Mouse (Mus musculus): Measurements from ENCODE around the gene Gnptab. TPM values are rescaled to one million over a fixed set of nuclear protein-coding genes. Genes with fewer than 3 reads are reported as not detected.

Gnptab gene
- polyA plus RNA-seq, 1 experiment = 41.1 TPM

- H3K27ac ChIP-seq (ENCODE audit: insufficient read depth, low read length) = no peak overlapping the region
- no peak overlapping the region for H3K4me3 ChIP-seq (ENCODE audit: insufficient read depth, low read length)
- H3K4me1 ChIP-seq (ENCODE audit: control insufficient read depth, insufficient read depth, low read length) = peaks cover 8% of the 10 kb centered on the region
- TF ChIP-seq CTCF (IDR thresholded peaks at IDR 0.05; ENCODE audit: extremely low read depth, insufficient read depth, low read length) = no peak
- TF ChIP-seq POLR2A (IDR thresholded peaks at IDR 0.05; ENCODE audit: extremely low read depth, insufficient read depth, low read length) = no peak
Observed at GRCm38 (mm10) chr10:88491632-88492031, 112.7 kb downstream of the Gnptab start.

- Histone ChIP-seq H3K4me1 (ENCODE audit: control insufficient read depth, insufficient read depth, low read length) (peaks cover 8% of the 10 kb centered on the region), H3K4me3 (ENCODE audit: insufficient read depth, low read length) (no peak overlapping the region), H3K27ac (ENCODE audit: insufficient read depth, low read length) (no peak overlapping the region)
- TF ChIP-seq POLR2A (IDR thresholded peaks at IDR 0.05; ENCODE audit: extremely low read depth, insufficient read depth, low read length) (no peak), CTCF (IDR thresholded peaks at IDR 0.05; ENCODE audit: extremely low read depth, insufficient read depth, low read length) (no peak)
Observed at GRCm38 (mm10) chr10:88492658-88493057, 113.7 kb downstream of the Gnptab start.

GRCm38 (mm10) chr10:88494959-88495587 lies 116.1 kb downstream of the Gnptab start:
- TF ChIP-seq CTCF (IDR thresholded peaks at IDR 0.05; ENCODE audit: extremely low read depth, insufficient read depth, low read length) = no peak
- no peak for TF ChIP-seq POLR2A (IDR thresholded peaks at IDR 0.05; ENCODE audit: extremely low read depth, insufficient read depth, low read length)
- Histone ChIP-seq H3K4me1 (ENCODE audit: control insufficient read depth, insufficient read depth, low read length) (peaks cover 8% of the 10 kb centered on the region), H3K27ac (ENCODE audit: insufficient read depth, low read length) (no peak overlapping the region), H3K4me3 (ENCODE audit: insufficient read depth, low read length) (no peak overlapping the region)

Other genes with a start within 250 kb of the Gnptab start
- 0.19 and 0.58 TPM in 2 replicates for gene Parpbp, start 232.2 kb upstream of the Gnptab start, polyA plus RNA-seq (2012; rRNA removed)
- gene Nup37, start 232.1 kb upstream of the Gnptab start, polyA plus RNA-seq (2012; rRNA removed) = 7.4 and 7.8 TPM in 2 replicates
- gene Washc3, start 178.0 kb upstream of the Gnptab start, polyA plus RNA-seq (2012; rRNA removed) = 23.8 and 24.2 TPM in 2 replicates
- 1.6 and 2.0 TPM in 2 replicates for gene Dram1, start 52 bp upstream of the Gnptab start, polyA plus RNA-seq (2012; rRNA removed)
- gene Sycp3, start 80.4 kb downstream of the Gnptab start, polyA plus RNA-seq (2012; rRNA removed) = 0.34 and 0.44 TPM in 2 replicates
- gene Chpt1, start 124.9 kb downstream of the Gnptab start, polyA plus RNA-seq (2012; rRNA removed) = 22.2 and 22.8 TPM in 2 replicates
- gene Mybpc1, start 226.0 kb downstream of the Gnptab start, polyA plus RNA-seq (2012; rRNA removed) = 2.6 and 3.3 TPM in 2 replicates

Measured in cortical plate, adult 2 months (tissue).